Mouse (Mus musculus): ENCODE data around the gene Abcc5. TPM values are rescaled to one million over a fixed set of nuclear protein-coding genes. Genes with fewer than 3 reads are reported as not detected.

Gene Abcc5
- total RNA-seq, 2 experiments from 2014 or later: 32.2 to 34.5 TPM

DNA sequence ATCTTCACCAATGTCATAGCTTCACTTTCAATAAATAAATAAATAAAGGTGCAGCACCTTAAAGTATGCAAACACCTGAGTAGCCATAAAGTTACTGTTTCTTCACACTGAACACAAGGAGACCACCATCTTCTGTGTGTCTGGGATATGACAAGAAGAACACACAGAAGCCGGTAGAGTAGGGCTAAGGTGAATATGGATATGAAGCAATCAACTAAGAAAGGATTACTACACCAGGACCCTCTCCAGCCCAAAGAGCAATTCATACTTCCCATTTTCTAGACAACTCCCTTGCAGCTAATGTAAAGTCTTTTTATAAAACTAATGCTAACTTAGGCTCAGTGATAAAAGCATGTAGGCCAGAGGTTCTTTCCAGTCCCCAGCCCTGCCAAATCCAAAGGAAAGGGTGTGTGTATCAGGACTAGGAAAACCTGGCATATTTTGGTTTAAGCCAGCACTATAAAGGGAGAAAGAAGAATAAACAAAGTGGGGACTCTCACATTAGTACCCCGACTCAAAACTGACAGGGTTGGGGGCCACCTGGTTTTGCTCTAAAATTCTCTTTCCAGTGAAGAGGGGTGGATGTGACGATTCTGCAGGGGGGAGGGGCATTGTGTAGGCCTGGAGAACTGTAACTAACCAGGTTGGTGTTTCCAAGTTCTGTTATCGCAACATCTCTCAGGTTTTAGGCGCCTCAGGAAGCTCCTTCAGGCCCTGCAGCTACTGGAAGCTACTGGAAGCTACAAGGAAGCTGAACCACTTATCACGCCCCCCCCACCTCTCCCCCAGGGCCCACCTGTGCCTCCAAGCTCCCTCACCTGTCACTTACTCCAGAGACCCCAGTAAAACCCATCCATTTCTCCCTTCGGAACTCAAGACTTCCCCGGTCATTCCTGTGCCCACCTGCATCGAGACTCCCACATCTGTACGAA lies 1.2 kb downstream of the Abcc5 start:
- peak; percentile 16 to 22 for DNase-seq

DNA sequence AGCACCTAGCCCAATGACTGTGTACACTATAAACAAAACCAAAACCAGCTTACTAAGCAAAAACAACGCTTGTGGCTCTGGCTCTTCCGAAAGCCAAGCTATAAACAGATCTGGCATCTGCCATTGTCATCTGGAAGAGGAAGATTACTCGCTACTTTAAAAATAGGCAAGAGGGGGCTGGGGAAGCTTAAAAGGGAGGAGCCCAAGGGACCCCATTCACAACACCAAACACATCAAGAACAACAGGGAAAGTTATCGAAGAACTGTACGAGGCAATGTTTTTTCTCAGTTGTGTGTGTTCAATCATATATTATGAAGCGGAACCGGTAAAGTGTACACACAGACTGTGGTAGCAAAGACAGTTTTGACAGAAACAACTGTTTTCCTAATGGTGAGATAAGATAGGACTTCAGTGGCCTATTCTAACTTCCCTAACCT lies 1.9 kb downstream of the Abcc5 start:
- intact Hi-C loops (cut with DNase I): loop anchor here (10.0 kb wide), 2 partner anchors 209 to 699 kb away; no protein-coding TSS in a partner anchor
- DNase-seq: peak in 1 of 2 experiments; percentile 19

More for the DNA sequence above, 1.2 kb downstream of the Abcc5 start:
- intact Hi-C loops (cut with DNase I): loop anchor here (5.0 to 10.0 kb wide), 6 partner anchors 43 to 700 kb away; partner anchors contain the start of genes Abcf3, Parl and Psmd2

DNA sequence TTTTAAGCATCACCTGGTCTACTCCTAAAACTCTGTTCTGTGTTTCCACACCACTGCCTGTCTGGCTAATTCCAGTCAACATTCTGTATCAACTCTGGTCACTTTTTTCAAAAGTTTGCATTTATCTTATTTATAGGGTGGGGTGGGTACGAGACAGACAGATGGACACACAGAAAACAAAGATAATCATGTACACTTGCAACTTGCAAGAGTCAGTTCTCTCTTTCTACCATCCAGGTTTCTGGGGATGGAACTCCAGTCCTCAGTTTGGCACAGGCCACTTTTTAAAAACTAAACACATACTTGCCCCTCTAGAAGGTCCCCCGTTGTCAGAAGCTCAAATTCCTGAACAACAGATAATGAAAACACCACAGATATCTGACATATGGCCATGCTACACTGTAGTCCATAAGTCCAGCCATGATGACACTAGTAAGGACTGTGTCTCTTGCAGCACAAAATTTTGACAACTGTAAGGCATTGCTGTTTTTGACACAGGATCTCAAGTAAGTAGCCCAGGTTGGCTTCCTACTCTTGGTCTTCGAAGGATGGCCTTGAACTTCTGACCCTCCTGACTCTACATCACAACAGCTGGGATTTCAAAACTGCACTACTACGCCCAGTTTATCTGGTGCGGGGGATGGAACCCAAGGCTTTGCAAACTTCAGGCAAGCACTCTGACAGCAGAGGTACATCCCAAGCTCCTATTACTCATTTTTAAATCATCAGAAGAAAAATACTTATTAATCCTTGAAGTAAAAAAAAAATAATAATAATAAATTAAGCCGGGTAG lies 3.1 kb downstream of the Abcc5 start:
- no peak for DNase-seq
- intact Hi-C loops (cut with DNase I): loop anchor here (10.0 kb wide), 2 partner anchors 208 to 698 kb away; no protein-coding TSS in a partner anchor

DNA sequence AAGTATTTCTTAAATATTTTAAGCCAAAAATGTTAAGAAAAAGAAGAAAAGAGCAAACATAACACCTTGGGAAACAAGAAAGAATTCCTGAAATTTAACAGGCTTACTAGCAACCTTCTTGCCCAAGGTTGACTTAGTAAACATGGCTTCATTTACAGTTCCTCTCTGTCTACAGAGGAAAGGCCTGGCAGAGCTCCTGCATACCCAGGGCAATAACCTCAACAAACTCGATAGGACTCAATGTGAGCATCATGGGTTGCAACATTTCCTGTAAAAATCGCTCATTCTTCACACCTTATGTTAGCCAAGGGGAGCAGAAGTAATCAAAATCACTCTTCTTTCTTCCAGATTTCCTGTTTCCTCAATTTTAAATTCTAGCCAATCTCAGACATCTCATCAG lies 8.1 kb downstream of the Abcc5 start:
- intact Hi-C loops (cut with DNase I): no loop called here

DNA sequence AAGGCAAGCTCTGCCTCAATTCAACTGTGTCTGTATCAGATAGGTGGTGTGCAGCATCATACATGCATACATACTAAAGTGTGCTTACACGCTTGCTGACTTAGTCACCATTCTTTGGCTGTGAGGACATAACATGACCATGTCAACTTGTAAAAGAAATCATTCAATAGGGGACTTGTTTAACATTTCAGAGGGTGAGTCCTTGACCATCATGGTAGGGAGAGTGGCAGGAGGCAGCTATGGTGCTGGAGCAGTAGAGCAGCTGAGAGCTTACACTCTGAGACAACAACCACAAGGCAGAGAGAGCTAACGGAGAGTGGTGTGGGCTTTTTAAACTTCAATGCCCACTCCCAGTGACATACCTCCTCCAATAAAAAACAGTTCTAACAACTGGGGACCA lies 9.9 kb downstream of the Abcc5 start:
- no peak for DNase-seq
- intact Hi-C loops (cut with DNase I): no loop called here

More for the DNA sequence above, 8.1 kb downstream of the Abcc5 start:
- no peak for DNase-seq

DNA sequence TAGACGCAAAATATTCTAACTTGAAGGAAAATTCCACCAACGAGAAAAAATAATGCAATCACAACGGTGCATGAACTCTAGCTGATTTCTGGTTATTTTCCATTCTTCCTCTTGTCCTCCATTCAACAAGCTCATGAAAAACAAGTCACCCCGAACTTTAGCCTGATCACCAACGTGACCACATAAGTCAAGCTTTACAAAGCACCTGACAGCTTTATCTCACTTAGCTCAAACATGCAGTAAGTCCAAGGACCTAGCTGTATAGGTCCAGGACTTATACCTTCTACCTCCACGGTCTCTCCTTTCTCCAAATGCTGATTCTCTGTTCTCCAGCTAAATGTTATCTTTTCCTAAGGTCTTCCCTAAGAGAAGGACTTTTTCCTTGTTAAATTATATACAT lies 10.4 kb downstream of the Abcc5 start:
- DNase-seq: no peak
- intact Hi-C loops (cut with DNase I): no loop called here

DNA sequence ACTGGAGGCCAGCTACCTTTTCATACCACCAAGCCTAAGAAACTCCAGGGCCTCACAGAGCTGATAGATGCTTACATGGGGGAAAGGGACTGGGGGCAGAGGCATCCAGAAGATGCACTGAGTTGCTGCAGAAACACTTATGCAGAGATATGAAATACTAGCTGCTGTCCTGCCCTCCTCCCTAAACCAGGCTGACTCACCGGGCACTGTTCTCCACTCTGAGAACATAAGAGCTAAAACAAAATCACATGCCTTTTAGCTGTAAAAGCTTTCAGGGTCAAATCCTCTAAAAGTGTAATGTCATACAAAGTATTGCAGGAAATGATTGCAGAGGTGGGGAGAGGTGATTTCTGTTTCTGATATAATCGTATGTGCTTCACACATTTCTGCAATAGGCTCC lies 11.0 kb downstream of the Abcc5 start:
- no peak for DNase-seq
- intact Hi-C loops (cut with DNase I): no loop called here

DNA sequence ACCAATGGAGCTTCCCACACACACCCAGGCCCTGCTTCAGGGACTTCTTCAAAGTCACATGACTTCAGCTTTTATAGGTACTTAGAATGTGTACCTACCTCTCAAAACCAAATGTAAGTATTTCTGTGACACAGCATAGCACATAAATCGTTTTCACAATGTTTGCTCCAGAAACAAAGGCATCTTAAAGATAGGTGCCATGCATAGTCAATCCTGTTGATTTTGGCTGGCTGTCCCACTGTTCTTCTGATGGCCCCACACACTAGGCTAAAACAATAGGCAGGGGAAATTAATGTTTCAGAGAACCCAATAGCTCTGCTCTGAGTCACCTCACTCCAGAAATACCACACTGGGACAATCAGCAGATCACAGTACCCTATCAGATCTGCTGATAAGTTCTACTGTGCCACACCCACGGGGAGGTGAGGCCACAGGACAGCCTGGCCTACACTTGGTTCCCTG lies 12.3 kb downstream of the Abcc5 start:
- intact Hi-C loops (cut with DNase I): no loop called here
- DNase-seq: no peak

DNA sequence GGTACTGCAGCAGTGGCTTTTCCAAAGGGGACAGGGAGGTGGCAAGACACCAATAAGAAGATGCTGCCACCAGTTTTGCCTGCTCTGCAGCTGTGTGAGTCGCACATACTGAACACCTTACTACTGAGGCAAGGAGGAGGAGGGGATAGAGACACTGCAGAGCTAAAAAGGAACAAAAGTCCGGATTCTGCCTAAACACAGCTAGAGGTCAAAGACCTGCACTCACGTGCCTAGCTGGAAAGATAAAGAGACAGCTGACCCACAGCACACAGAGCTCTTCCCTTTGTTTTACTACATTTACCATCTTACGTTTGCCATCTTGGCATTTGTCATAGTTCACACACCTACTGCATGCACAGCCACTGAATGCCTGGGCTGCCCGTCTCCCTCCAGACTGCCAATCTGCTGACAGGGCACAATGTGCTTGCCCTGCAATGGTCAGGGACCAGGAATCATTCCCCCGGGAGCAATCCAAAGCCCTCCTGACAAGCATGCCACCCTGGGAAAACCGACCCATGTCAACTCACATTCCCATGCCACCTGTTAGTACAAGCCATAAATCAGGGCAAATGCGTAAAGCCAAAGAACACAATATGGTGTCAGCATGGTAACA lies 14.1 kb downstream of the Abcc5 start:
- no peak for DNase-seq
- intact Hi-C loops (cut with DNase I): no loop called here

DNA sequence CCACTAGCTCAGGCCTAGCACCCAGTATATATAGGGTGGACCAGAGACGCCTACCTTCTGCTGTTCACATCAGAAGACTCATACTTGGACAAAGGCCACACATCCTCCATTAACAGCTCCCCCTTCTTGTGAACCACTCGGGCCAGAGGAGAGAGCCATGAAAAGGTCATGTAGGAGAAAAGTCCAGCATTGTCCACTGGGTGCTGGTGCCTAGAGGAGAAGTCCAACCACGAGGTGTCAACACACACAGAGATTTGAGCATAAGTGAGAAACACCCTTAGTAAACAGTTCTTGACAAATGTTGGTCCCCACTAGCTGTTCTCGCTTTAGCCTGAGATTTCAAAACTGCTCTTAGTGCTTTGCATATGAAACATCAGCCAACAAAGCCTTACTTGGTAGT lies 20.9 kb downstream of the Abcc5 start:
- no peak for DNase-seq
- intact Hi-C loops (cut with DNase I): no loop called here

DNA sequence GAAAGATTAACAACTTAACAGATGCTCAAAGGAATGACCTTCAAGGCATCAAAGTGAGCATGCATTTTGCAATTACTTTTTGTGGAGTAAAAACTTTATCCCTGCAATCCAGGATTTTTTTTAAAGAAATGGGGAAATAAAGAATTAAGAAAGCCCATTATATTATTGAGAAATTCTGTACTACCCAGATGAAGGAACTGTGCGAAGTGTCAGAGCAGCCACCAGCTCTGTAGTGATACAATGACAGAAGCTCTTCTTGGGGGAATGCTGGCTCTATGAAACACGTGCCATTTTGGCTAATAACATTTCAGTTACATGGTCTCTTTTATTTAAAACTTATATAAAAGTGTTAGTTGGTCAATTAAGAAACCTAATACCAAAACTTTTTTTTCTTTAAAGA lies 22.9 kb downstream of the Abcc5 start:
- intact Hi-C loops (cut with DNase I): no loop called here
- no peak for DNase-seq

DNA sequence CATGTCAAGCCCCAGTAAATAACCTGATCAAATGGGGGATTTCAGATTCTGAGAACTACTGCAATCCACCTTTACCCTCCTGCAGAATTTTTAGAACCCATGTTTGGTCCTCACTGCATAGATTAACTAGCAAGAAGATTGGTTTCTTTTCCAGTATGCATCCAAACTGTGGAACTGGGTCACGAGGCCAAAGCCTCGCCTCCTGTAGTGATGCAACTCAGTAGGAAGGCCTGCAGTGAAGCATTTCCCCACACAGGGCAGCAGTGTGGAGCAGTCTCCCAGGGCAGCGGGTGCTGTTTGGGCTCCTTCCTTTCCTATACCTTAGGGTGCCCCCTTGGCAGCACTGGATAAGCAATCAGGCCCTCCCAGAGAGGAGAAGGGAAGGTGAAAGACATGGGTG lies 24.6 kb downstream of the Abcc5 start:
- DNase-seq: no peak
- intact Hi-C loops (cut with DNase I): no loop called here

DNA sequence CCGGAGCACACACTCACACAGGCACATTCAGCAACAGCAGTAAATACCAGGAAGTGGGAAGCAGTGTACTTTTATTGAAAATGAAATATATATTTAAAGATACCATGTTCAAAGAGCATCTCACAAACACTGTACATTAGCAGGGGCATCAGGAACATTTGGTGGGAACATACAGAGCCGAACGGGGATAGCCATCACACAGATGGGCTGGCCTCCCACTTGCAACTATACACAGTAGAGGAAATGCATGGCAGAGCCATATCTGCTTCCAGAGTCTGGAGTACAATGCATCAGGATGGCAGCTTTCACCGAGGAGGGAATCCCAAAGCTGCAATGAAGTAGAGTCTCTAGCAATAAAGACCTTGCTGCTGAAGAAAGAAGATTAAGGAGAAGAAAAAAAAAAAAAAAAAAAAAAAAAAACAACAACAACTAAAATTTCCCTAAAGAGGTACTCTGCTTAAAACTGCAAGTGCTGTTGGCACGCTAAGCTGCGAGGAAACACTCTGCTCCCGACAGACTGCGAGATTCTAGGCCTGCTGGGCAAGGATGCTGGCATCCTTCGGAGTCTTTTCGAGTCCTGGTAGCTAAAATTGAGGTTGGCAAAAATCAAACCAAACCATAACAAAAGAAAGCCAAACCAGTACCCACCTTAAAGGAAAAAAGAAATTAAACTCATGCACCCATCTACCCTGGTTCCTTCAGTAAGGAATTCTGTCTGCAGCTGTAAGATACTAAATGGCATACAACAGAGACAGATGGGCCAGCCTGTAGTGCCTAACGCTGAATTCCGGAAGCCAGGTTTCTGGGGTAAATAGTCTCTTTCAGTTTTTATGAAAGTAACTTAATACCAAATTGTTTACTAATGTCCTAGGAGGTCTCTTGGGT lies 25.2 kb downstream of the Abcc5 start:
- intact Hi-C loops (cut with DNase I): no loop called here
- no peak for DNase-seq

DNA sequence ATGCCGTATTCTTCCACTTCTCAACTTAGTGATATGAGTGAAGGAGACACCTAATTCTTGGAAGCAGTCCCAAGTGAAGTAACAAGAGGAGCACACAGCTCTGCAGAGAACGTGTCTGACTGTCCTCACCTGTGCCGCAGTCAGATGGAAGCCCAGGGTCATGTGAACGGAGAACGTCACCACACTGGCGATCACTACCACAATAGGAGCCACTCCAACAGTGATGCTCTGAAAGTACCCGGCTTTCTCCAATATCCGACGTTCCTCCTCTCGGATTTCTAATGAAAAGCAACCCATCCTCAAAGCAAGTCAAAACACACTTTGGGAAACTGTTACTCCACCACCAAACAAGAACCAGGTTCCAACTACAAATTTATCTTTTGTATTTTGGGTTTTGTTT lies 29.3 kb downstream of the Abcc5 start:
- DNase-seq: no peak
- intact Hi-C loops (cut with DNase I): no loop called here

DNA sequence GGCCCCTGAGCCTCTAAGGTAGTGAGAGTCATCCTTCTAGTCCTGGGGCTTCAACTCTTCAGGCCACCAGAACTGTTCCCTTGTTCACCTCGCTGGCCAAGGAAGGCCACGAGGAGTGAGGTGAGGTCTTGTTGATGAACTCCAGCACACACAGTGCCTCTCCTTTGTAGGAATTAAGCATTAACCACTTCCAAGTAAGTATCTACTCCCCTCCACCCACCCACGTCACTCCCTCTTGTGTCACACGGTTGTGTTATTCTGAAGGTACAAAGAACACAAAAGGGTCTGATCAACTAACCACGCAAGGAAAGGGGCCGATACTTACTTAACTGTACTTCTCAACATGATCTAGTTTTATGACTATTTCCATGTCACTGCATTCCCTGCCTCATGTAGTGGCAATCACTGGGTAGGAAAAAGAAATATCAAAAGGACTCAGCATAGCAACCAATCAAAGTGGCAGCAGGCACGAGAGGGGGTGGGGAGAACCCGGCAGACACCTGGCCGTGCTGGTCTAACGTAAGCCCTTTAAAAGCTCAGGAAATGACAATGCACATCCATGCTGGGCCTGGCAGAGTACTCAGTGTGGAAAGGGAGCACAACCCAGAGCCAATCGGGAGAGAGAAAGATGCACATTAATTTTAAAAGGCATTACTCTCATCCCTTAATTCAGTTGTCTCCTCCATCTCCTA lies 30.8 kb downstream of the Abcc5 start:
- intact Hi-C loops (cut with DNase I): no loop called here
- DNase-seq: no peak

DNA sequence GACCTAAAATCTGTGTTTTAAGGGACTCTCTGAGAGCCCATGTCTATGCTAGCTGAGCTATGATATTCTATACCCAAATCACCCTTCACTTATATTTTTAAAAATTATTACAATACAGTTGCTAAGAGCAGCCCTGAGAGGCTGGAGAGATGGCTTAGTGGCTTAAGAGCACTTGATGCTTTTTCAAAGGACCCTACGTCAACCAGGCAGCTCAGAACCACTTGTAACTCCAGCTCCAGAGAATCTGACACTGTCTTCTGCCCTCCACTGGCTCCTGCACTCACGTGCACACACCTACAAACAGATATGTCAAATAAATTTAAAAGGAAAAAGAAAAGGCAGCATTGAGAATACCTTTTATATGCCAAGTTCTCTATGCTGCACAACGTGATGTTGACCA lies 34.4 kb downstream of the Abcc5 start:
- no peak for DNase-seq
- intact Hi-C loops (cut with DNase I): no loop called here

DNA sequence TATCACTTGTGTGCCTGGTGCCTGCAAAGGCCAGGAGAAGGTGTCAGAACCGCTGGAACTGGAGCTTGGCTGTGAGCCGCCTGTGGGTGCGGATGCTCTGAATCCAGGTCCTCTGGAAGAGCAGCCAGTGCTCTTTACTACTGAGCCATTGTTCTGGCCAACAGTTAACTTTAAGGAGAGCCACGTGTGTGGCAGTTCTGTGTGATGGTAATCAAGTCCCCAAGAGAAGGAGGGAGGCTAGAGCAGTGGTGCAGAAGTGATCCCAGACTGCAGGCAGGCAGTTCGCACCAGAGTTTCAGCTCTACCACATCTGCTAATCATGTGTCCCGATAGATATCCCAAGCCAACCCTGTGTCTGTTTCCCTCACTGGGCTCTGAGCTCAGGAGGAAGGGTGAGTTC lies 36.0 kb downstream of the Abcc5 start:
- no peak for DNase-seq
- intact Hi-C loops (cut with DNase I): no loop called here

DNA sequence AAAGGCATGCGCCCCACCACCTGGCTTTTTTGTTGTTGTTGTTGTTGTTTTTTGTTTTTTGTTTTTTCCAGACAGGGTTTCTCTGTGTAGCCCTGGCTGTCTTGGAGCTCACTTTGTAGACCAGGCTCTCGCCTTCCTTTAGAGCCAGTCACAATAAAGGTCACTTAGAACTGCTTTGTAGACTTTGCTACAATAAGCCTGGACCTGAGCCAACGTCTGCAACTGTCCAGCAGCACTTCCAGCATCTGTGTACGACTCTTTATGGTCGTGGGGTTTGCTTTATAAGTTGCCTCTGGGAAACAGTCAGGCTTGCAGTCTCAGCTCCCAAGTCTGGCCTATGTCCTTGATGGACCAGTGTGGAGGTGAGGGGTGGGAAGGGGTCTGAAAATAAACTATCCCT lies 45.2 kb downstream of the Abcc5 start:
- intact Hi-C loops (cut with DNase I): loop anchor here (5.0 kb wide), 1 partner anchor 46 kb away; the partner anchor contains the start of gene Abcc5

DNA sequence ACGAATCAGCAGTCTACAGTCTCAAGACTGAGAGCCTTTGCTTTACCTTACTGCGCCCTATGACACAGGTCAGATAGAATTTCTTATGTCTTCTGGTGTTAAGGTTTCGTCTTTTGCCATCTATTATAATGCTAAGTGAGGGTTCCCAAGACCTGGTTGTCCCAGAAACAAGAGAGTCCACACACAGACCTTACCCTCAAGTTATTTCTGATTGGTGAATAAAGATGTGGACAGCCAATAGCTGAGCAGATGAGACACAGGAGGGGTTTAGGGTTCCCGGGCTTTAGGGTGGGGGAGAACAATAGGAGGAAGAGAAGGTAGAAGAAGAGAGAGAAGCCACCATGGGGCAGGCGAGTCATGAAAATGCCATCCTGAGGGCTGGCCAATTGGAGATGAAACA lies 50.9 kb downstream of the Abcc5 start:
- intact Hi-C loops (cut with DNase I): no loop called here
- no peak for DNase-seq

More for the DNA sequence above, 45.2 kb downstream of the Abcc5 start:
- DNase-seq: no peak

Measured in heart, postnatal 36 days (tissue).